Mouse (Mus musculus) limb, embryonic 15.5 days (tissue): ENCODE results near the gene Sprr2k. TPM values are rescaled to one million over a fixed set of nuclear protein-coding genes. Genes with fewer than 3 reads are reported as not detected.

ENCODE experiments used
- ATAC-seq: fragments of 200-750 bp; cut with Nextera tagmentation; 2 replicates; pipeline ENCODE4 v1.8.0; 2017; ENCODE audit warnings: low read depth, moderate TSS enrichment; ENCODE audit not compliant: insufficient number of reproducible peaks, low FRiP score, low TSS enrichment
- H3K27ac ChIP-seq: fragments of 300-500 bp; sonication (generic); 2 replicates; pipeline ENCODE4 v1.5.1; 2015; ENCODE audit warnings: moderate library complexity, mild to moderate bottlenecking, inconsistent platforms
- H3K27me3 ChIP-seq: fragments of 300-500 bp; sonication (generic); 2 replicates; pipeline ENCODE4 v1.6.1; 2015; ENCODE audit warnings: inconsistent platforms
- H3K36me3 ChIP-seq: fragments of 300-500 bp; sonication (generic); 2 replicates; pipeline ENCODE4 v1.6.1; 2015; ENCODE audit warnings: inconsistent platforms
- H3K4me1 ChIP-seq: fragments of 300-500 bp; sonication (generic); 2 replicates; pipeline ENCODE4 v1.6.1; 2015; ENCODE audit warnings: inconsistent platforms
- H3K4me2 ChIP-seq: fragments of 300-500 bp; sonication (generic); 2 replicates; pipeline ENCODE4 v1.6.1; 2015; ENCODE audit warnings: mild to moderate bottlenecking, inconsistent platforms
- H3K4me3 ChIP-seq: fragments of 300-500 bp; sonication (generic); 2 replicates; pipeline ENCODE4 v1.5.1; 2015; ENCODE audit warnings: mild to moderate bottlenecking, inconsistent platforms
- H3K9ac ChIP-seq: fragments of 300-500 bp; sonication (generic); 2 replicates; pipeline ENCODE4 v1.6.1; 2015; ENCODE audit warnings: inconsistent platforms
- H3K9me3 ChIP-seq: fragments of 300-500 bp; sonication (generic); 2 replicates; pipeline ENCODE4 v1.6.1; 2016; ENCODE audit warnings: inconsistent platforms
- WGBS: fragments of 180-500 bp; shearing (Covaris S2); methylation state at CpG from one replicate; pipeline ENCODE4 v1.1.7; 2015; 5-methylcytosine and 5-hydroxymethylcytosine counted together
- polyA plus RNA-seq: library from polyadenylated mRNA; unstranded; fragments of >200 nt; fragmentation: Nextera tagmentation; extraction: Ambion mirVana; gene quantifications from 2 replicates; pipeline ENCODE4 v1.2.1, GENCODE M21; 2015

Gene Sprr2k
- polyA plus RNA-seq: 1.00 and 1.5 TPM in 2 replicates

DNA sequence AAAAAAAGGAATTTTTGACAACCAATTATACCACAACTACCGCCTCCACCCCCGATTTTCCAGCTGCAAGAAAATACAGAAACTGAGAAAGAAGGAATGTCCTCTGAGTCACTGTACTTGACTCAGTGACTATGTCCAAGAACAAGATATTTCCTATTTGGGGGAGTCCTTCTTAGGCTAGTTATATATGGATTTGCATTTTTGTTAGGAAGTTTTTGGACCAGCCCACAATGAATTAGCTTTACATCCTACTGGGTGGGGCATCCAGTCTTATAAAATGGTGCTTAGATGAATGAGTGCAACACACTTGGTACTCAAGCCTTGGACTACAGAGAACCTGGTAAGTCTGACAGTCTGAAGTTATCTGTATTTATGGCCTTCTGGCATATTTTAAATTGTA lies at the start of gene Sprr2k:
Gene Sprr2k, plus strand, starts transcription at position 301 of the 400 bp plus-strand sequence.
- Histone ChIP-seq H3K36me3 (no peaks in the 10 kb centered on the region), H3K9ac (no peak within 1 kb of the TSS), H3K4me1 (no peaks in the 10 kb centered on the region), H3K9me3 (no peaks in the 10 kb centered on the region), H3K27me3 (no peaks in the 10 kb centered on the region), H3K4me2 (no peak within 1 kb of the TSS), H3K27ac (no peak within 1 kb of the TSS), H3K4me3 (no peak within 1 kb of the TSS)
- no peak for ATAC-seq
- WGBS: 76% methylated on average over 2 of the region's 2 CpGs

DNA sequence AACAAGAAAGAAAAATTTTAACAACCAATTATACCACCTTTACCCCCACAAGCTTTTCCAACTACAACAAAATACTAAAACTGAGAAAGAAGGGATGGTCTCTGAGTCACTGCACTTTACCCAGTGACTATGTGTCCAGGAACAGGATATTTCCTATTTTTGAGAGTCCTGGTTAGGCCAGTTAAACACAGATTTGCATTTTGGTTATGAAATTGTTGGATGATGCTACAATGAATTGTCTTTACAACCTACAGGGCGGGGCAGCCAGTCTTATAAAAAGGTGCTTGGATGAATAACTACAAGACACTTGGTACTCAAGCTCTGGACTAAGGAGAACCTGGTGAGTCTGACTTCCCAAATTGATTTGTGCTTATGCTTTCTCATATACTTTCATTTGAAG lies 47.0 kb upstream of the Sprr2k start, which contains the start of gene Sprr2h:
Gene Sprr2h, plus strand, starts transcription at position 301 of the 400 bp plus-strand sequence.
- ATAC-seq: no peak
- no peaks in the 10 kb centered on the region for H3K27me3 ChIP-seq
- H3K4me2 ChIP-seq: no peak within 1 kb of the TSS
- no peak within 1 kb of the TSS for H3K4me3 ChIP-seq
- no peaks in the 10 kb centered on the region for H3K36me3 ChIP-seq
- H3K27ac ChIP-seq: no peak within 1 kb of the TSS
- no peak within 1 kb of the TSS for H3K9ac ChIP-seq
- 79% methylated on average over 1 of the region's 1 CpGs for WGBS
- no peaks in the 10 kb centered on the region for H3K9me3 ChIP-seq
- no peaks in the 10 kb centered on the region for H3K4me1 ChIP-seq

- ATAC-seq: no peak
- Histone ChIP-seq H3K27me3 (no peaks in the 10 kb centered on the region), H3K27ac (no peak overlapping the region), H3K4me3 (no peak overlapping the region), H3K9ac (no peak overlapping the region), H3K36me3 (no peaks in the 10 kb centered on the region), H3K4me1 (no peaks in the 10 kb centered on the region), H3K4me2 (no peak overlapping the region), H3K9me3 (no peaks in the 10 kb centered on the region)
- WGBS: 43% methylated on average over 1 of the region's 1 CpGs
Observed at GRCm38 (mm10) chr3:92394301-92394700, 38.1 kb upstream of the Sprr2k start.

- Histone ChIP-seq H3K4me3 (no peak within 1 kb of the TSS), H3K27ac (no peak within 1 kb of the TSS), H3K4me1 (no peaks in the 10 kb centered on the region), H3K36me3 (no peaks in the 10 kb centered on the region), H3K4me2 (no peak within 1 kb of the TSS), H3K9ac (no peak within 1 kb of the TSS), H3K27me3 (no peaks in the 10 kb centered on the region), H3K9me3 (no peaks in the 10 kb centered on the region)
- WGBS: 96% methylated on average over 2 of the region's 2 CpGs
- no peak for ATAC-seq
Observed at GRCm38 (mm10) chr3:92407691-92408090, 24.7 kb upstream of the Sprr2k start, which contains the start of gene Sprr2i. Gene Sprr2i, plus strand, starts transcription at chr3:92407991.

DNA sequence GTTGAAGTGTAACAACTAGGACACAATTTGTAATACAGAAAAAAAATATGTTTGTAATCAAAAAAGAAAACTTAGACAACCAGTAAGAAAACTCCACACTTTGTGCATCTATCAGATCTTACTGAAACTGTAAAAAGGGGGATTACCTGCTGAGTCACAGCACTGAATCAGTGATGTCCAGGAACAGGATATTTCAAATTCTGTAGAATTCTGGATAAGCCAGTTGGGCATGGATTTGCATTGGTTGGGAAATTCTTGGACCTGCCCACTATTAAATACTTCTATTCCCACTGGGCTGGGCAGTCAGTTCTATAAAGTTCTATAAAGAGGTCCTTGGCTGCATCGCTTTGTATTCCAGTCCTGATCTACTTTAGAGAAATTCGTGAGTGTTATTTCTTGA lies 14.6 kb upstream of the Sprr2k start, which contains the start of gene Sprr2j-ps:
Gene Sprr2j-ps, plus strand, starts transcription at position 301 of the 400 bp plus-strand sequence.
- Histone ChIP-seq H3K27ac (no peak within 1 kb of the TSS), H3K4me1 (no peaks in the 10 kb centered on the region), H3K9ac (no peak within 1 kb of the TSS), H3K4me2 (no peak within 1 kb of the TSS), H3K9me3 (no peaks in the 10 kb centered on the region), H3K4me3 (no peak within 1 kb of the TSS), H3K36me3 (no peaks in the 10 kb centered on the region), H3K27me3 (no peaks in the 10 kb centered on the region)
- ATAC-seq: no peak
- 82% methylated on average over 2 of the region's 2 CpGs for WGBS

DNA sequence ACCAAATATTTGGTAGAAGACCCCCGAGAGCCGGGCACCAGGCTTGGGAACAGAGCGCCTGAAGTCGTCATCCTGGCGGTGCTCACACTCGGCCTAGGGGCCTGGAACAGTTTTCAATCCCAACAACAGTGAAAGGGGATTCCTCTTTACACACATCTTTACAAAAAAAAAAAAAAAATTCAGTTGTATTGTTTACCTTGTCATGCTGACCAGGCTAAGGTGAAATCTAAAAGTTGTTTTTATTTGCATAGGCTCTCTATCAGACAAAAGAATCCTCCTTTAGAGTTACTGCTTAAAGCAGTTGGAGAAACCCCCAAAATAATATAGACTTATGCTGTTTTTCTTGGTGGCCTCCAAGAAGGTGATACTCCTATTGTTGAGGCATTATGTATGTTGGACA lies 3.1 kb upstream of the Sprr2k start, which contains the start of gene Gm9774:
Gene Gm9774, minus strand, starts transcription at position 101 of the 400 bp plus-strand sequence.
- ATAC-seq: no peak
- 89% methylated on average over 6 of the region's 6 CpGs for WGBS

GRCm38 (mm10) chr3:92438689-92439088 lies 6.3 kb downstream of the Sprr2k start, which contains the start of gene Sprr1b:
Gene Sprr1b, minus strand, starts transcription at chr3:92438789.
- no peaks in the 10 kb centered on the region for H3K9me3 ChIP-seq
- no peak within 1 kb of the TSS for H3K4me2 ChIP-seq
- H3K27ac ChIP-seq: no peak within 1 kb of the TSS
- H3K4me3 ChIP-seq: no peak within 1 kb of the TSS
- no peak for ATAC-seq
- WGBS: 77% methylated on average over 3 of the region's 3 CpGs
- H3K27me3 ChIP-seq: no peaks in the 10 kb centered on the region
- no peak within 1 kb of the TSS for H3K9ac ChIP-seq
- H3K36me3 ChIP-seq: no peaks in the 10 kb centered on the region
- H3K4me1 ChIP-seq: no peaks in the 10 kb centered on the region

More for the DNA sequence above, 3.1 kb upstream of the Sprr2k start, which contains the start of gene Gm9774:
- Histone ChIP-seq H3K4me3 (no peak within 1 kb of the TSS), H3K9me3 (no peaks in the 10 kb centered on the region), H3K9ac (no peak within 1 kb of the TSS), H3K36me3 (no peaks in the 10 kb centered on the region), H3K4me2 (no peak within 1 kb of the TSS), H3K27me3 (no peaks in the 10 kb centered on the region), H3K27ac (no peak within 1 kb of the TSS), H3K4me1 (no peaks in the 10 kb centered on the region)

DNA sequence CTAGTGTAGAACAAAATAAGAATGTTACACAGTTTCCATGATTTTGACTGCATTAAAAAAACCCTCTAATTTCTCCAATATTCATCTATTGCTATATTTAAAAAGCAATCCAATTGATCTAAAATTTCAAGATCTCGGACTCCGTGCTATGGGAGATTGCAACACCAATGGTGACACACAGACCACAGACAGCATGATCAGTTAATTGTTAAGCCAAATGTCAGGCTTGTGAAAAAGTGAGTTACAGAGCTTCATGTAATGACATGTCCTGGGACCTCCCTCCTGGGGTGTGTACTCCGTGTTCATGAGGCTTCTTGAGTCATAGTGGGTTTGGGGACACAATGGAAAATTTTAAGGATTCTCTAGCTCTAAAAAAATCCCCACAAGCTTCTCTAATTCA lies 7.8 kb downstream of the Sprr2k start:
- H3K4me1 ChIP-seq: no peaks in the 10 kb centered on the region
- 77% methylated on average over 3 of the region's 3 CpGs for WGBS
- H3K36me3 ChIP-seq: no peaks in the 10 kb centered on the region
- H3K9ac ChIP-seq: no peak overlapping the region
- ATAC-seq: no peak
- H3K27me3 ChIP-seq: no peaks in the 10 kb centered on the region
- H3K4me2 ChIP-seq: no peak overlapping the region
- no peaks in the 10 kb centered on the region for H3K9me3 ChIP-seq
- no peak overlapping the region for H3K27ac ChIP-seq
- no peak overlapping the region for H3K4me3 ChIP-seq

GRCm38 (mm10) chr3:92455151-92455550 lies 22.8 kb downstream of the Sprr2k start:
- H3K27ac ChIP-seq: no peak overlapping the region
- no peak overlapping the region for H3K9ac ChIP-seq
- WGBS: 85% methylated on average over 5 of the region's 5 CpGs
- no peak for ATAC-seq
- H3K4me1 ChIP-seq: no peaks in the 10 kb centered on the region
- no peak overlapping the region for H3K4me2 ChIP-seq
- no peaks in the 10 kb centered on the region for H3K36me3 ChIP-seq
- no peaks in the 10 kb centered on the region for H3K27me3 ChIP-seq
- no peak overlapping the region for H3K4me3 ChIP-seq
- H3K9me3 ChIP-seq: no peaks in the 10 kb centered on the region

- WGBS: 61% methylated on average over 2 of the region's 2 CpGs
- Histone ChIP-seq H3K9ac (no peak within 1 kb of the TSS), H3K36me3 (no peaks in the 10 kb centered on the region), H3K4me2 (no peak within 1 kb of the TSS), H3K4me1 (no peaks in the 10 kb centered on the region), H3K27ac (no peak within 1 kb of the TSS), H3K4me3 (no peak within 1 kb of the TSS), H3K27me3 (no peaks in the 10 kb centered on the region), H3K9me3 (no peaks in the 10 kb centered on the region)
- no peak for ATAC-seq
Observed at GRCm38 (mm10) chr3:92458620-92459019, 26.2 kb downstream of the Sprr2k start, which contains the start of gene Sprr3. Gene Sprr3, minus strand, starts transcription at chr3:92458720.

DNA sequence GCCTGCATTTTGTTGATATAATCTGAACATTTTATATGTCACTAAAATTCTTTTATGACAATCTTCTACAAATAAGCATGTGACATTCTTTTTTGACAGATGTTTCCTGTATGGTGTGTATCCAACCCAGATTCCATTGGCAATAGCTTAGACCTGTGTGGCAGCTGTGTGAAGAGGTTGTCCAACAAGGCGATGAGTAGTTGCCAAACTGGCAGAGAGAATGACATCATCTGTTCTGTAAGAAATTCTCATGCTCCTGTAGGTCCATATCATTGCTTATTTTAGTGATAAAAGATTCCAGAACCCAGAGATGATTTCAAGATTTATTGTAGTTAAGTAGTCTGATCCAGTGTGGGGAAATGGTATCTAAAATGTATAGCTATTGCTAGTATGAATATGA lies 34.2 kb downstream of the Sprr2k start:
- WGBS: 67% methylated on average over 1 of the region's 1 CpGs
- Histone ChIP-seq H3K9ac (no peak overlapping the region), H3K4me3 (no peak overlapping the region), H3K27me3 (no peaks in the 10 kb centered on the region), H3K4me2 (no peak overlapping the region), H3K27ac (no peak overlapping the region), H3K4me1 (no peaks in the 10 kb centered on the region), H3K36me3 (no peaks in the 10 kb centered on the region), H3K9me3 (no peaks in the 10 kb centered on the region)
- ATAC-seq: no peak

DNA sequence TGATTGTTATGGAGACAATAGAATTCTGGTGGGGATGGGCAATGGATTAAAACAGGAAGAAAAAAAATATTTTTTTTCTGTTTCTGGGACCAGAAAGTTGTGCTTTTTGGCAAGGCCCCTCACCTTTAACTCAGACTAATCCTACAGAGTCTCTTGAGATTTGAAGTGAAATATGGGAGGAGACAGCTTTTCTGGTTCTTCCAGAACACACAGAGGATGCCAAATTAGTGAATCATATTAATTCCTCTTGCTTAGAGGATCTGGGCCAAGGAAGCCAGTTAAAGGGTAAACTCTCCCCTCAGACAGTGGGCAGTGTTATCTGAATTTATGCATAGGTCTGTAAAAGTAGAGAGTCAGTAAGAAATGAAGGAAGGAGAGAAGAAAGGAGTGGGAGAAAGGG lies 35.0 kb downstream of the Sprr2k start:
- H3K9me3 ChIP-seq: no peaks in the 10 kb centered on the region
- H3K4me2 ChIP-seq: no peak overlapping the region
- H3K27ac ChIP-seq: no peak overlapping the region
- H3K36me3 ChIP-seq: no peaks in the 10 kb centered on the region
- no peaks in the 10 kb centered on the region for H3K4me1 ChIP-seq
- H3K27me3 ChIP-seq: no peaks in the 10 kb centered on the region
- H3K9ac ChIP-seq: no peak overlapping the region
- no peak for ATAC-seq
- H3K4me3 ChIP-seq: no peak overlapping the region

DNA sequence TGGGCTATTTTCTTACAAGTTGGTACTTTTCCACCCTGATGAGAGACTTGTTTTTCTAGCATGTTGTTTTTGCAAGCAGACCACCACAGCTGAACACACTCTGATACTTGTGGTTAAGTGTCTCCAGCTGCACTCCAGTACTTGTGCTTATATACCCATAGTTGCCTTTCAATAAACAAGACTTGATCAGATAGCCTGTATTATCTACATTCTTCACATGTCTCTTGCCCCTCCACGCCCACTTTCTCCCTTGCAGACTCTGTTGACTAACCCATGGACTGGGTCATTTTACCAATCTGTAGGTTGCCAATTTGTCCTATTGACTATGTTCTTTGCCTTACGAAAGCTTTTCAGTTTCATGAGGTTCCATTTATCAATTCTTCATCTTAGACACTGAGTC lies 37.7 kb downstream of the Sprr2k start:
- Histone ChIP-seq H3K27ac (no peak overlapping the region), H3K4me3 (no peak overlapping the region), H3K4me1 (no peaks in the 10 kb centered on the region), H3K4me2 (no peak overlapping the region), H3K9me3 (no peaks in the 10 kb centered on the region), H3K36me3 (no peaks in the 10 kb centered on the region), H3K9ac (no peak overlapping the region), H3K27me3 (no peaks in the 10 kb centered on the region)
- ATAC-seq: no peak
- WGBS: 90% methylated on average over 2 of the region's 2 CpGs
